Mouse (Mus musculus) lung, postnatal 36 days (tissue): Measurements from ENCODE around the gene Bach2.

ENCODE experiments used
- DNase-seq: peaks from one replicate; pipeline ENCODE4 v3.0.0; 2022; ENCODE audit warnings: mixed read lengths

Gene Bach2

GRCm38 (mm10) chr4:32569995-32570938 lies 331.7 kb downstream of the Bach2 start:
- DNase-seq: peak; percentile 60

DNA sequence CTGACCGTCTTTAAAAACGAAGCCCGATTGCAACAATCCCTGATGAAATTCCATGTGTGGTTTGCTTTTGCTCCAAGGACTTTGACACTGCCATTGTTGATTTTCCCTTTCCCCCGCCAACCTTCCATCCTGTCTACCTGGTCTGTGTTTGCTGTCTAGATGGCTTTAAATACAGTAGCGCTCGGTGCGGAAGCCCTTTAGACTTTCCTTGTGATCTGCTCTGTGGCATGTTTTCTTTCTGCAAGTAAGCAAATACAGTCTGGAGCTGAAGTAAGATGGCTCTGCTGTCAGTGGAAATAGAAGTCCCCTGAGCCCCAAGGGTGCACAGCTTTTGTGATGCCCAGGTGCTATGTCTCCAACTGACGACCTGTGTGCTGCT lies 332.3 kb downstream of the Bach2 start:
- no peak for DNase-seq

- DNase-seq: peak; percentile 38
Observed at GRCm38 (mm10) chr4:32571441-32571840, 332.8 kb downstream of the Bach2 start.

DNA sequence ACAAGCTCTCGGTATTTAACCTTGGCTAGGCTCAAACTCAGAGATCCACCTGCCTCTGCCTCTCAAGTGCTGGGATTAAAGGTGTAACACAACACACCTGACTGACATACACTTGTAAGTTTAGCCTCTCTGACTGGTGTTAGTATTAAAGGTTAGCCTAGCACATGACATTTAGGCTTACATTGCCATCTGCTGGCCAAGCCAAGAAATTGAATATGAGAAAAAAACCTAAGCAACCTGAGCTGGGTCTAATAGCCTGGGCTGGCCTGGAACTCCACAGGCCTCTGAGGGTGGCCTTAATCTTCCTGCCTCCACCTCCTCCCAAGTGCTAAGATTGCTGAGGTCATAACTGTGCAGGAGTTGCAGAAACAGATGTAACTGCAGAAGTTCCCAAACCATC lies 333.5 kb downstream of the Bach2 start:
- DNase-seq: peak; percentile 56

DNA sequence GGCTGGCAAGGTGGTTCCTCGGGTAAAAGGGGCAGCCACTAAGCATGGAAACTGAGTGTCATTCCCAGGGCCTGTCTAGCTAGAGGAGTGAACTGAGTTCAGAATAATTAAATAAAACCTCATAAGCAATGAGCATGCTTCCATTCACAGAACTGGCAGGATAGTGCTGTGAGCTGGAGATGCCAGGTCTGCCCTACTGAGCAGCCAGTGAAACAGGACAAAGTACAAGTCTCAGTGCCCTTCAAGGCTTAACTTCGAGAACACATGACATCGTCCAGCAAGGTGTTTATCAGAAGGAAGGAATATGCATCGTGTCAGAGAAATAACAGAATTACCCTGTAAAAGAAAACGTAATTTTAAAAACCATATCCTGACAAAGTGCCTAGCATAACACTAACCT lies 335.0 kb downstream of the Bach2 start:
- no peak for DNase-seq

DNA sequence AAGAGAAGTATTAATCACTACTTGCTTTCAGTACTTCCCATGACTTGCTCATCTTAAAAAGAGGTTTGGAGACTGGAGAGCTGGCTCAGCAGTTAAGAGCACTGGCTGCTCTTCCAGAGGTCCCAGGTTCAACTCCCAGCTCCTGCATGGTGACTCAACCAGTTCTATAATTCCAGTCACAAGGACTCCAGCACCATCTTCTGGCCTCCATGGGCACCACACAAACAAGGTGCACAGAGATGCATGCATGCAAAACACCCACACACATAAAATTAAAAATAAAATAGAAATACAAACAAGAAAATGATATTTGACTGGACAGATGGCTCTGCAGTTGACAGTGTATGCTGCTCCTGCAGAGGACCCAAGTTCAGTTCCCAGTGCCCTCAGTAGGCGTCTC lies 336.0 kb downstream of the Bach2 start:
- DNase-seq: no peak

- peak; percentile 71 for DNase-seq
Observed at GRCm38 (mm10) chr4:32575165-32575564, 336.6 kb downstream of the Bach2 start.

DNA sequence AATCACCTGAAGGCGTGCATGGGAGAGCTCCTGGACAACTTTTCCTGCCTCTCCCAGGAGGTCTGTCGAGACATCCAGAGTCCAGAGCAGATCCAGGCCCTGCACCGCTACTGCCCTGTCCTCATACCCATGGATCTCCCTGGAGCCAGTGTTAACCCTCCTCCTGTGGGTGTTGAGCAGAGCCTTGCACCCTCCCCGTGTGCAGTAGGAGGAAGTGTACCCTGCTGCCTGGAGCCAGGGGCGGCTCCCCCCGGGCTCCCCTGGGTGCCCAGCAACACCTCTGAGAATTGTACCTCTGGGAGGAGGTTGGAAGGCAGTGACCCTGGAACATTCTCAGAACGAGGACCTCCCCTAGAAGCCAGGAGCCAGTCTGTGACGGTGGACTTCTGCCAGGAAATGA lies 341.2 kb downstream of the Bach2 start:
- no peak for DNase-seq

DNA sequence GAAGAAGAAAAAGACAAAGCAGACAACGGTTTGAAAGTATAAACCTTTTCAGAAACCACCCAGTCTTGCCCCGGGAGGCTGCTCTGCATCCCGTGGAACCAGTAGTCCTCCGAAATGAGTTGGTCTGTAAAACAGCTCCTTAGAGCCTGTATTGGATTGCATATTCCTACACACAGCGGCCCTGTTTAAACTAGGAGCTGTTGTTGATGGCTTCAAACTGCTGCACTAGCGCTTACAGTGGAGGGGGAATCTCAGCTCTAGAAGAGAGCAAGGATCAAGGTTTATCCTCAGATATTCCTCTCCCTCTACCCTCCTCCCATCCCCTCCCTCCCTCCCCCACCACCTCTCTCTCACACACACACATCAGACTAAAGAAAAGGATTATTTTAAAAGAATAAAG lies 345.6 kb downstream of the Bach2 start:
- no peak for DNase-seq

GRCm38 (mm10) chr4:32586596-32586995 lies 348.0 kb downstream of the Bach2 start:
- DNase-seq: peak; percentile 78

- DNase-seq: no peak
Observed at GRCm38 (mm10) chr4:32587543-32587942, 348.9 kb downstream of the Bach2 start.

- DNase-seq: peak; percentile 24
Observed at GRCm38 (mm10) chr4:32588237-32588636, 349.6 kb downstream of the Bach2 start.

DNA sequence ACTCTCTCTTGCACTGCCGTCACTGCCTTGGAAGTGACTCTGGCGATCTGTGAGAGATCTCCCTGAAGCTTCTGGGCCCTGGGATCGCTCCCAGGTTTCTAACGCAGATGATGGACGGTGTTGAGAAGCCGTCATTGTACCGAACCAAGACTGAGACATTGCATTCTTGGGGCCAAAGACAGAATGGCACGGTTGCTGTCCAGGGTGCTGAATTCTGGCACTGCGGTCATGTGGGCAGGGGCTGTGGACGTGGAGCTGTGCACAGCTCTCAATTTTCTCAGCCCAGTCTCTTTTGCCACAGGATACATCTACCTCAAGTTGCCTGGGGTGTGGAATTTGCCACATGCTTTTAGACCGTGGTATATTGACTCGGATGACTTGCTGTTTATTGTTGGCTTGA lies 362.5 kb downstream of the Bach2 start:
- DNase-seq: peak; percentile 36

DNA sequence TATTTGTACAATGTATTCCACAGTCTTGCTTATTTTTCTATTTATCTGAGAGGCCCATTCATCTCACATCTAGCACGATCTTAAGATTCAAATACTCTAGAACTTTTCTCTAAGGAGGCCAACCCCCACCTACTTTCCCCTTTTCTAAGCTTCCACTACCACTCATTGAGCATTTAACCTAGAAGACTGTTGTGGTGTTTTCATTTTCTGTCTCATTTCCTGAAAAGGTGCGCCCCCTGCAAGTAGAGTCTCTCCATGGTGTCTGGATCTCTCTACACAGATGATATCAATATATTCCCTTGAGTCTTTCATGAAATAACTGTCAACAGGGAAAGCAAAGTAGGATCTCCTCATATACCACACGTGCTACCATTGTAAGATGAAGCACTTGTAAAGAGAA lies 364.1 kb downstream of the Bach2 start, which contains the start of gene Gja10:
TSS of gene Gja10 (minus strand) at position 101 of the 400 bp plus-strand sequence.
- DNase-seq: no peak

GRCm38 (mm10) chr4:32615034-32615881 lies 376.7 kb downstream of the Bach2 start, which contains the start of gene Casp8ap2:
Gene Casp8ap2 (plus strand): TSS chr4:32615451.
- peak; percentile 100 for DNase-seq

GRCm38 (mm10) chr4:32621637-32622036 lies 383.0 kb downstream of the Bach2 start:
- peak; percentile 44 for DNase-seq
